Mouse (Mus musculus) thymus, adult 2 months (tissue): ENCODE measurements around the gene E2f7.
"Not testable (repeated sequence)": the region's sequence is repeated elsewhere in the genome, so short reads cannot be mapped to it uniquely, and the experiment has no call there.

Experiments
- CTCF ChIP-seq: fragments of 200-500 bp; IDR thresholded peaks from 2 replicates; pipeline ENCODE4 v1.5.1; 2012; ENCODE audit warnings: mild to moderate bottlenecking, control low read depth, low read length, moderate library complexity, borderline replicate concordance; ENCODE audit not compliant: control insufficient read depth, poor library complexity, insufficient read depth; ENCODE audit errors: extremely low read depth
- POLR2A ChIP-seq: fragments of 200-500 bp; IDR thresholded peaks from 2 replicates; pipeline ENCODE4 v1.6.1; 2012; ENCODE audit warnings: mild to moderate bottlenecking, low read length, control low read depth, moderate library complexity; ENCODE audit not compliant: control insufficient read depth, poor library complexity, insufficient read depth; ENCODE audit errors: extremely low read depth

GRCm38 (mm10) chr10:110760552-110760951 is 15.3 kb downstream of the E2f7 start:
- TF ChIP-seq POLR2A, CTCF: not testable (repeated sequence)
